Mouse (Mus musculus) pancreas, adult 10 weeks (tissue): ENCODE measurements around the gene A030005K14Rik. TPM values are rescaled to one million over a fixed set of nuclear protein-coding genes. Genes with fewer than 3 reads are reported as not detected.

Source experiments
- polyA plus RNA-seq: library from polyadenylated mRNA; stranded (reverse); fragments of 350-450 nt; fragmentation: Illumina TruSeq; extraction: RNeasy Lipid Tissue Mini Kit (QIAGEN cat#74804); gene quantifications from one replicate; pipeline ENCODE4 v1.2.3, GENCODE M21; 2015; ENCODE audit warnings: low read depth, low replicate concordance; ENCODE audit not compliant: insufficient read depth

A030005K14Rik gene
- not detected for polyA plus RNA-seq

GRCm38 (mm10) chr1:83059278-83059677 is at the start of gene A030005K14Rik:
Gene A030005K14Rik (minus strand): TSS chr1:83059378.

GRCm38 (mm10) chr1:83060643-83061042 is 1.5 kb upstream of the A030005K14Rik start, which contains the start of gene Krtap28-13:
Gene Krtap28-13 (plus strand): TSS chr1:83060930.

GRCm38 (mm10) chr1:83044882-83045427 is 14.2 kb downstream of the A030005K14Rik start, which contains the start of gene Gm47969:
Gene Gm47969 (plus strand): TSS chr1:83044932.

GRCm38 (mm10) chr1:83042380-83042779 is 16.8 kb downstream of the A030005K14Rik start, which contains the start of gene Krtap28-10:
Gene Krtap28-10 (minus strand): TSS chr1:83042480.

GRCm38 (mm10) chr1:83038109-83038672 is 21.0 kb downstream of the A030005K14Rik start, which contains the start of gene Slc19a3:
Gene Slc19a3 (minus strand): TSS chr1:83038448.

Other genes with a start within 250 kb of the A030005K14Rik start
- 3.6 TPM for gene Agfg1, start 219.9 kb downstream of the A030005K14Rik start, polyA plus RNA-seq
- not detected for gene A030005L19Rik, start 146.1 kb downstream of the A030005K14Rik start, polyA plus RNA-seq
- not detected for gene A030014E15Rik, start 134.5 kb downstream of the A030005K14Rik start, polyA plus RNA-seq
- gene Gm6217, start 128.0 kb downstream of the A030005K14Rik start, polyA plus RNA-seq = not detected
- gene A030003K21Rik, start 116.0 kb downstream of the A030005K14Rik start, polyA plus RNA-seq = not detected
- gene Gm7544, start 103.4 kb downstream of the A030005K14Rik start, polyA plus RNA-seq = not detected
- gene Gm47955, start 99.1 kb downstream of the A030005K14Rik start, polyA plus RNA-seq = not detected
- gene Gm47959, start 58.8 kb downstream of the A030005K14Rik start, polyA plus RNA-seq = not detected
- gene Slc19a3, start 20.9 kb downstream of the A030005K14Rik start, polyA plus RNA-seq = not detected
- gene Krtap28-10, start 16.9 kb downstream of the A030005K14Rik start, polyA plus RNA-seq = not detected
- not detected for gene Gm47969, start 14.4 kb downstream of the A030005K14Rik start, polyA plus RNA-seq
- not detected for gene Krtap28-13, start 1.6 kb upstream of the A030005K14Rik start, polyA plus RNA-seq
- not detected for gene Ccl20, start 57.4 kb upstream of the A030005K14Rik start, polyA plus RNA-seq
- not detected for gene Daw1, start 100.4 kb upstream of the A030005K14Rik start, polyA plus RNA-seq